Mouse (Mus musculus) heart, embryonic 12.5 days (tissue): ENCODE data around the gene Pitpnm3. TPM values are rescaled to one million over a fixed set of nuclear protein-coding genes. Genes with fewer than 3 reads are reported as not detected.
A peak's percentile ranks its signal among the peaks of the same experiment; 100 is the strongest.

Experiments
- ATAC-seq: fragments of 200-750 bp; cut with Nextera tagmentation; 2 replicates; pipeline ENCODE4 v1.8.0; 2017; ENCODE audit warnings: moderate TSS enrichment, moderate library complexity; ENCODE audit not compliant: insufficient number of reproducible peaks, low FRiP score
- H3K27ac ChIP-seq: fragments of 300-500 bp; sonication (generic); 2 replicates; pipeline ENCODE4 v1.5.1; 2016; ENCODE audit warnings: mild to moderate bottlenecking, moderate library complexity; ENCODE audit not compliant: poor library complexity, severe bottlenecking
- H3K27me3 ChIP-seq: fragments of 300-500 bp; sonication (generic); replicated peaks from 2 replicates; pipeline ENCODE4 v1.6.1; 2016; ENCODE audit warnings: mild to moderate bottlenecking, moderate library complexity
- H3K36me3 ChIP-seq: fragments of 300-500 bp; sonication (generic); 2 replicates; pipeline ENCODE4 v1.6.1; 2016; ENCODE audit warnings: mild to moderate bottlenecking, moderate library complexity
- H3K4me1 ChIP-seq: fragments of 300-500 bp; sonication (generic); replicated peaks from 2 replicates; pipeline ENCODE4 v1.6.1; 2016; ENCODE audit warnings: mild to moderate bottlenecking
- H3K4me2 ChIP-seq: fragments of 300-500 bp; sonication (generic); 2 replicates; pipeline ENCODE4 v1.6.1; 2016; ENCODE audit warnings: mild to moderate bottlenecking, moderate library complexity
- H3K4me3 ChIP-seq: fragments of 300-500 bp; sonication (generic); 2 replicates; pipeline ENCODE4 v1.5.1; 2016; ENCODE audit warnings: mild to moderate bottlenecking
- H3K9ac ChIP-seq: fragments of 300-500 bp; sonication (generic); 2 replicates; pipeline ENCODE4 v1.6.1; 2016; ENCODE audit warnings: mild to moderate bottlenecking, moderate library complexity
- H3K9me3 ChIP-seq: fragments of 300-500 bp; sonication (generic); replicated peaks from 2 replicates; pipeline ENCODE4 v1.6.1; 2016; ENCODE audit warnings: mild to moderate bottlenecking, moderate library complexity
- WGBS: fragments of 180-500 bp; shearing (Covaris S2); methylation state at CpG from one replicate; pipeline ENCODE4 v1.1.7; 2016; 5-methylcytosine and 5-hydroxymethylcytosine counted together
- polyA plus RNA-seq: library from polyadenylated mRNA; unstranded; fragments of >200 nt; fragmentation: Nextera tagmentation; extraction: Ambion mirVana; gene quantifications from 2 replicates; pipeline ENCODE4 v1.2.1, GENCODE M21; 2016

The Pitpnm3 gene
- polyA plus RNA-seq, 1 experiment from 2014 or later = 0.13 TPM

DNA sequence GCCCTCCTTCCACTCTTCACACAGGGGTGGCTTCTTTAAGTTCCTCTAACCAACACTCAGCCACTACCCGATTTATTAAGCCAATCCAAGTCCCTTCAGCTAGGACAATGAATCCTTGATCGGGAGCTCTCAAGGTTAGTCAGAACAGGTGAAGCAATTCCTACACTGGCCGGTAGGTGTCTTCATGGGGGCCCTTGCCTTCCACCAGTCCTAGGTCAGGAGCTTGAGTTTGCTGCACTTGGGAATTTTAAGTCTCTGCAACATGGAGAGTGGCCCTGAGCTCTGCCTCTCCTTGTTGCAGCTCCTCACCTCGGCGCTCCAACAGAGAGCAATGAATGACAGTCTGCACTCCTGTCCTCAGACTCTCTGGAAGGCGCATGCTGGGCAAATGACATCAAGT, 69.2 kb downstream of the Pitpnm3 start:
- WGBS = 38% methylated on average over 6 of the region's 6 CpGs
- peaks cover 3% of the 10 kb centered on the region; the same call in 1 of the 2 replicates for H3K36me3 ChIP-seq
- ATAC-seq = no peak
- H3K4me3 ChIP-seq = no peak overlapping the region
- no peak overlapping the region for H3K9ac ChIP-seq
- no peak overlapping the region for H3K4me2 ChIP-seq
- peaks cover 25% of the 10 kb centered on the region for H3K9me3 ChIP-seq
- H3K27ac ChIP-seq = no peak overlapping the region
- no peaks in the 10 kb centered on the region; the same call in 1 of the 2 replicates for H3K27me3 ChIP-seq
- no peaks in the 10 kb centered on the region for H3K4me1 ChIP-seq

DNA sequence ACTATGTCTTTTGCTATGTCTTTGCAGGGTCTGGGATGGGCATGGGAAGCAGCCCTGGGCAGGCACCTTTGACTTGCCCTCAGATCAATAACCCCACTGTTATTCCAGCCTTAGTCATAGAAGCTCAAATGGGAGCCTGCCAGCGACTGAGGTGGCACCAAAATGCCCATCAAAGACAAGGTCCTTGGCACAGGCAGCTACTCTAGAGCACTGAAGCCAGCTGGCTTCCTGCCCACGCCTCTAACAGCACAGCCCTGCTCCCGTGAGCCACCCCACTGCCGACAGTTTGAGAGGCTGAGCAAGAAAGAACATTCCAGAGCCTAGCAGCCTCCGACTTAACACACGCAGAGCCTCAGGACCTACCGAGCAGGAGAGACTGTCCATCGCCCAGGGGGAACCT, 70.5 kb downstream of the Pitpnm3 start:
- Histone ChIP-seq H3K36me3 (peaks cover 3% of the 10 kb centered on the region; the same call in 1 of the 2 replicates), H3K27me3 (no peaks in the 10 kb centered on the region), H3K4me2 (no peak overlapping the region), H3K9ac (no peak overlapping the region), H3K27ac (no peak overlapping the region), H3K9me3 (peaks cover 25% of the 10 kb centered on the region), H3K4me1 (no peaks in the 10 kb centered on the region), H3K4me3 (no peak overlapping the region)
- WGBS = 84% methylated on average over 8 of the region's 8 CpGs
- ATAC-seq = no peak

DNA sequence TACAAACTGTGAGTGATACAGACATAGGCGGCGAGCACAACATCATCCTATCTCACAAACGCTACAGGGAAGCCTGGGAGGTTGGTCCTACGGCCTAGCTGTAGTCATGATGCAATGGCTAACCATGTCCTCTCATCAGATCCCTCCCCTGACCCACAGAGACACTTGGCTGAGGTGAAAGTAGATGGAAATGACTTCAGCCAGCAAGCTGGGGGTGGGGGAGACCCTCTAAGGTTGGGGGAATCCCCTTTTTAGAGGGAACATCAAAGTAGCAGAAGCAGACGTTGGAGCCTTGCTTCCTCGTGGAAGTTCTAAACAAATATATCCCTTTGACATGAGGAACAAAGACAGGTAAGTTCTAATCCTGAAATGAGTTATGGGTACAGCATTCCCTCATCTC, 71.2 kb downstream of the Pitpnm3 start:
- Histone ChIP-seq H3K27ac (no peak overlapping the region), H3K4me3 (no peak overlapping the region), H3K4me1 (no peaks in the 10 kb centered on the region), H3K4me2 (no peak overlapping the region), H3K9me3 (peaks cover 25% of the 10 kb centered on the region), H3K36me3 (peaks cover 3% of the 10 kb centered on the region; the same call in 1 of the 2 replicates), H3K27me3 (no peaks in the 10 kb centered on the region), H3K9ac (no peak overlapping the region)
- no peak for ATAC-seq
- 66% methylated on average over 6 of the region's 6 CpGs for whole genome bisulfite sequencing

DNA sequence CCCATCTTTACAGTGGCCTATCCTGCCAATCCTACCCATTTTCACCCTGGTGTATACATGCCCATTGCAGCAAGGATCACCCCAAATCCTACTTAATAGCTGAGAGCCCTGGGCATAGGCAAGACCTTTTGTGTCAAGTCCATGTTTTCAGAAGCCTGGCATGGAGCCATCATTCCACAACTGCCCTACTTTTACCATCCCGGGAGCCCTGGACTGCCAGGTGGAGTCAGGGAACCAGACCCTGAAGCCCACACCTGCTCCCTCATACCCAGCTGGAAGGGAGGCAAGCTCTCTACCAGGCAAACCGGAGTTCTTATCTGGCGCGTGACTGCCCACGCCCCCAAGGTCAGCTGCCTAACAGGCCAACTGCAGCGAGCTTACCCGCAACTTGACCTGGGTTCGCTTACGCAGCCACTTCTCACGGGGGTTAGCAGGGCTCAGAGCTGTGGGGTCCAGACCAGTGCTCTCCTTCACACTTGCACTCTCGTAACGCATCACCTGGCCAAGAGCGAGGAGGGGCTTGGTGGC, 74.4 kb downstream of the Pitpnm3 start:
- H3K27me3 ChIP-seq = peaks cover 5% of the 10 kb centered on the region; the same call in 1 of the 2 replicates
- 67% methylated on average over 13 of the region's 13 CpGs for WGBS
- ATAC-seq = no peak
- H3K27ac ChIP-seq = no peak overlapping the region
- H3K4me1 ChIP-seq = no peaks in the 10 kb centered on the region
- no peak overlapping the region for H3K9ac ChIP-seq
- no peak overlapping the region for H3K4me2 ChIP-seq
- peaks cover 25% of the 10 kb centered on the region for H3K9me3 ChIP-seq
- no peak overlapping the region for H3K4me3 ChIP-seq
- H3K36me3 ChIP-seq = peaks cover 3% of the 10 kb centered on the region; the same call in 1 of the 2 replicates

DNA sequence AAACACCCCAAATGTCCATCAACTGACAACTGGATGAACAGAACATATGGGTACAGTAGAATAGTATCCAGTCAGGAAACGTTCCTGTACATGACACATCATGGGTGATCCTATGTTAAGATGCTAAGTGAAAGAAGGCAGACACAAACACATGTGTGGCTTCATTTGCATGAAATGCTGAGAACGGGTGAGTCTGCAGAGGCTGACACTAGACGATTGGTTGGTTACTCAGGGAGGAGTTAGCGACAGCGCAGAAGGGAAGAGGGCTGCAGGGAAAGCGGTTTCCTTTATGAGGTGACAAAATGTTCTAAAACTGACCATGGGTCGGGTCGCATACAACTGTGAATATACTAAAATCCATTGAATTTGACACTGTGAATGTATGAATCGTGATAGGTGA, 75.2 kb downstream of the Pitpnm3 start:
- H3K36me3 ChIP-seq = peaks cover 3% of the 10 kb centered on the region; the same call in 1 of the 2 replicates
- 74% methylated on average over 9 of the region's 9 CpGs for WGBS
- H3K27me3 ChIP-seq = peaks cover 9% of the 10 kb centered on the region; the same call in 1 of the 2 replicates
- no peak for ATAC-seq
- H3K9me3 ChIP-seq = peaks cover 19% of the 10 kb centered on the region
- H3K4me1 ChIP-seq = no peaks in the 10 kb centered on the region
- H3K27ac ChIP-seq = no peak overlapping the region
- H3K4me3 ChIP-seq = no peak overlapping the region
- no peak overlapping the region for H3K4me2 ChIP-seq
- H3K9ac ChIP-seq = no peak overlapping the region

DNA sequence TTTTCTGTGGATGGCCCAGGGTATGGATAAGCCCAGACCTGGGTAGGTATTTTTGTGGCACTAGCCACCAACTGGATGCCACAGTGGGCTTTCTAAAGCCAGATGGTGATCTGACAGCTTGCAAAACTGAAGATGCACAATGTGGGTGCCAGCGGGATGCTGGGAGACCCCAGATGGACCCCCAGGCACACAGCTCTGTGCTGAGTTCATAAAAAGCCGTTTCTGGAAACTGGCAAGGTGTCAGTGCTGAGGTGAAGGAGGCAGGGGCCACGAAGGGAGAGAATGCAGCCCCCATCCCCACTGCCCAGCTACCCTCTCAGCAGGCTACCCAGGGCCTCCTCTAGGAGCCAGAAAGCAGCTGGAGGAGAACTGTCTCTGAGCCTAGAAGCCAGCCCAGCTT, 78.4 kb downstream of the Pitpnm3 start:
- 67% methylated on average over 3 of the region's 3 CpGs for WGBS
- Histone ChIP-seq H3K9me3 (no peaks in the 10 kb centered on the region), H3K4me3 (no peak overlapping the region), H3K9ac (no peak overlapping the region), H3K27ac (no peak overlapping the region), H3K27me3 (peaks cover 27% of the 10 kb centered on the region), H3K4me2 (no peak overlapping the region), H3K36me3 (no peaks in the 10 kb centered on the region), H3K4me1 (no peaks in the 10 kb centered on the region)
- no peak for ATAC-seq

DNA sequence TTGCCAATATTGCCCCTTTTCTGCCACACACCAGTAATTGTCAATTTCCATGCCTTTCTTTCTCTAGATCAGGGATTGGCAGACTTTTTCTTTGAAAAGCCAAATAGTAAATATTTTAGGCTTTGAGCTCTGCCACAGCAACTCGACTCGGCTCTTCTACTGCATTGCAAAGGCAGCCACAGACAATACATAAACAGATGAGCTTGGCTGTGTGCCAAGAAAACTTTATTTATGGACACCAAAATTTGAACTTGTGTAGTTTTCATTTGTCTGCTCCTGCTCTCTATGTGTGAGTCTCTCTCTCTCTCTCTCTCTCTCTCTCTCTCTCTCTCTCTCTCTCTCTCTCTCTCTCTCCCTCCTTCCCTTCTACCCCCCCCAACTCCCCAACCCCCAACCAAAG, 80.4 kb downstream of the Pitpnm3 start:
- Histone ChIP-seq H3K27me3 (peaks cover 47% of the 10 kb centered on the region), H3K9me3 (no peaks in the 10 kb centered on the region), H3K4me1 (peaks cover 10% of the 10 kb centered on the region), H3K9ac (no peak overlapping the region), H3K36me3 (no peaks in the 10 kb centered on the region), H3K4me2 (no peak overlapping the region), H3K4me3 (no peak overlapping the region), H3K27ac (no peak overlapping the region)
- no peak for ATAC-seq
- 65% methylated on average over 2 of the region's 2 CpGs for WGBS

DNA sequence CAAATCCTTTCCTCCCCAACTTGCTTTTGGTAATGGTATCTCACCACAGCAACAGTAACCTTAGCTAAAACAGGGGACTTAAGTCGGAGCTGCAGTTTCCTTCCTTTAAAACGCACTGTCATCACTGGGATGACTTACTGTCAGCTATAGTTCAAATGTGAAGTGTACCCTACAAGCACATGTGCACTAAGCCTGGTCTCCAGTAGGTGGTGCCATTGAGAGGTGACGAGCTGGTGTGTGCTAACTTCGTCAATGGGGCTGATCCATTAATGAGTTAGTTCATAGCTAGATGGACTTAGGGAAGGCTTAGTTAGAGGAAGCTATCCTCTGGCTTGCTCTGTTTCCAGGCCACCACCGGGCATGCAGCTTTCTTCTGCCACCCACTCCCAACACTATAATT, 82.9 kb downstream of the Pitpnm3 start:
- Histone ChIP-seq H3K4me1 (peaks cover 10% of the 10 kb centered on the region), H3K27ac (no peak overlapping the region), H3K36me3 (no peaks in the 10 kb centered on the region), H3K4me3 (no peak overlapping the region), H3K4me2 (no peak overlapping the region), H3K9me3 (no peaks in the 10 kb centered on the region), H3K27me3 (peaks cover 61% of the 10 kb centered on the region), H3K9ac (no peak overlapping the region)
- WGBS = 11% methylated on average over 5 of the region's 5 CpGs
- no peak for ATAC-seq

DNA sequence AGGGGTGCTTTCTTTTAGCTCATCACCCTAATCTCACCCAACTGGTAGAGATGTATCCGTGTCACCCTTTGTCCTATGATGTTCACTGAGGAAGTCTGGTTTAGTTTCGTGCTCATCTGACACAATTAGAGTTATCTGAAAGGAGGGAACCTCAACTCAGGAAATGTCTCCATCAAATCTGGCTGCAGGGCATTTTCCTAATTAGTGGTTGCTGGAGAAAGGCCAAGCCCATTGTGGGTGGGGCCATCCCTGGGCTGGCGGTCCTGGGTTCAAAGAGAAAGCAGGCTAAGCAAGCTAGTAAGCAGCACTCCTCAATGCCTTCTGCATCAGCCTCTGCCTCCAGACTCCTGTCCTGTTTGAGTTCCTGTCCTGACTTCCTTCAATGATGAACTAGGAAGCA, 83.4 kb downstream of the Pitpnm3 start:
- 55% methylated on average over 3 of the region's 3 CpGs for WGBS
- Histone ChIP-seq H3K9ac (no peak overlapping the region), H3K36me3 (peaks cover under 1% of the 10 kb centered on the region; the same call in 1 of the 2 replicates), H3K27me3 (peaks cover 59% of the 10 kb centered on the region), H3K4me1 (peaks cover 10% of the 10 kb centered on the region), H3K4me2 (no peak overlapping the region), H3K9me3 (no peaks in the 10 kb centered on the region), H3K27ac (no peak overlapping the region), H3K4me3 (no peak overlapping the region)
- no peak for ATAC-seq

DNA sequence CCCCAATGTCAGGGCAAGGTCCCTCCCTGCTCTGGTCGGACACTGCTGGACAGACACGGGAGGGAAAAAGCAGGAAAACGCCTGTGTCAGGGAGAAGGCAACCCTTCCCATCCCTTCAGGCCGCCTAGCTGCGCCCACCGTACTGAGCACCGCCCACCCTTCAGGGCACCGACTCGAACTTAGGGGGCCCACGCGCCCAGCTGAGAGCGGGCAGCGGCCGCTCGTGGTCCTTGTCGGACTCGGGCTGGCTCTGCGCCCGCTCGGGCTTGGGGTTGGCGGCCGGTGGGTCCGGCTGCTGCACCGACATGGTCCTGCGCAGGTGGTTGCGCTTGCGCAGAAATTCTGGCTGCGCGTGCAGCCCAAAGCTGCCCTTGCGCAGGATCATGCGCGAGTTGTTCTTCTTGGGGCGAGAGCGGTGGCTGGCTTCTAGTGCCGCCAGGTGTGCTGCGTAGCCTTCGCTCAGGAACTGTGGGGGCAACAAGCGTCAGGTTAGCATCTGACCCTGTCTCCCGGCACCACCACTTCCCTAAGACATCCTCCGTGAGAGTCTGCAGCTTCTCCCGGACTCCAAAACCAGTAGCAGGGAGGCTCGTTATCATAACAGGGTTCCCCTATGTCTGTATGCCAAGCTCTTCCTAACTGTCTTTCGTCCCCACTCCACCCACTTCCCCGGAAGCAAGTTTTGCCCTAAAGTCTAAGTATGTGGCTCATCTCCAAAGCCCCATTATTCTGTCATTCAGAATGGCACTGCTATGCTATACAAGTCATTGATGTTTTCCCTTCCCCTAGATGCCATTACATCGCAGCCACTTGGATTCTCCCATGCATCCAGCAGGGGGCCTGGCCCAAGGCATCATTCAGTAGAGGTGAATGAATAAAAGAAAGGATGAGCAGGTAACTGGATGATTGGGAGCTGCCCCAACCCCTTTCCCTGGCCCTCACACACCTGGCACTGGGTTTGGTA, 84.4 kb downstream of the Pitpnm3 start:
- Histone ChIP-seq H3K4me1 (peaks cover 10% of the 10 kb centered on the region), H3K36me3 (peaks cover 11% of the 10 kb centered on the region), H3K27ac (no peak overlapping the region), H3K27me3 (peaks cover 57% of the 10 kb centered on the region), H3K4me3 (peak overlapping the region; percentile 56), H3K4me2 (peak overlapping the region; percentile 94), H3K9ac (peak overlapping the region; percentile 64), H3K9me3 (no peaks in the 10 kb centered on the region)
- ATAC-seq = no peak
- 3% methylated on average over 45 of the region's 45 CpGs for WGBS

DNA sequence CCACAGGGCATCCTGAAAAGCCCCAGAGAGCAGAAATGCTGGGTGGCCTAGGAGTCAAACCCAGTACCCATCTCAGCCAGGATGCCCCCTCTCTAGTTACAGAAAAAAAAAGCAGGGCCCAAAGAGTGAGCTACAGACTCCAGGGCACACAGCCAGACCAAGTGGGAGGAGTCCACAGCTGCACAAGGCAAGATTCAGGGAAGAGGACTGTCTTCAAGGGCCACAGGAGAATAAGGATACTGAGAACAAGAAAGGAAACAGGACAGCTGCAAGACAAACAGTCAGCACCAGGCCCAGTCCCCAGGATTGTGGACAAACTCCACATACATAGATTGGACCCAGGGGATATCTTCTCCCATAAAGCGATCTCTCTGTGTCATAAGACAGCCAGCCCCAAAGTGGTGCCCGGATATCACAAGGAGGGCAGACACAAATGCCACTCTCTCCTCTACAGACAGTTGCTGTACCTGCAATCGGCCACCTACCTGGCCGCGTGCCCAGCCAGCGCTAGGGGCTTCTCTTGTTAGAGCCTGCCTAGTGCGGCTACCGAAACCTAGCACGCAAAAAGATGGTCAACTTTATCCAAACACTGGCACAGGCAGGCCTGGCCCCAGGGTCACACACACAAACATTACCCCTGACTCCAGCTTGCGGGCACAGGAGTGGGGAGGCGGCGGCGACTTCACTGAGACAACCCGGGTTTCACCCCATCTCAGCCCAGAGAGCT, 85.2 kb downstream of the Pitpnm3 start:
- Histone ChIP-seq H3K9ac (peak overlapping the region; percentile 64), H3K36me3 (peaks cover 19% of the 10 kb centered on the region), H3K9me3 (no peaks in the 10 kb centered on the region), H3K4me2 (peak overlapping the region; percentile 94), H3K27me3 (peaks cover 53% of the 10 kb centered on the region), H3K4me3 (peak overlapping the region; percentile 56), H3K4me1 (peaks cover 10% of the 10 kb centered on the region), H3K27ac (no peak overlapping the region)
- no peak for ATAC-seq
- WGBS = 26% methylated on average over 14 of the region's 14 CpGs
